Mouse (Mus musculus): ENCODE data around the gene Dlst.

DNA sequence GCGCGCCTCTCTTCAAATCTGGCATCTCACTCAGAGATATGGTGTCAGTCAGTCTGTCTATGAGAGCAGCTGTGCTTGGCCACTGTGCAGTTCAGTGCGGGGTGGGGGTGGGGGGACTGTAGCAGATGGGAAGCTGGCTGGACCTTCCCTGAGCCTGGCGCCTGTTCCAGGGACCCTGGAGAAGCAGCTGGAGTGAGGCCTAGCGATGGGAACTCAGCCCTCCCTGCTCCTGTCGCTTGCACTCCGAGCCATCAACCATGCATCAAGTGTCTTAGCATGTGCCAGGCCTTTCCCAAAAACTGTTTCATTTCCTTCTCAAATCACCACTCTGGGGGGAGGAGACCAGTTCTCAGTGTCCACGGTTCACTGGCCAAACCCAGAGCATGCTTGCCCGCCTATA lies 35.0 kb downstream of the Dlst start:
- no peak for TF ChIP-seq POLR2A (IDR thresholded peaks at IDR 0.05; ENCODE audit: borderline replicate concordance, extremely low read depth, insufficient read depth, insufficient read length, poor library complexity, severe bottlenecking)
- TF ChIP-seq CTCF (IDR thresholded peaks at IDR 0.05; ENCODE audit: borderline replicate concordance, extremely low read depth, insufficient read depth, insufficient read length) = no peak
